8 mouse cellular contexts compared by ENCODE assay signal in the genomic region with DNA sequence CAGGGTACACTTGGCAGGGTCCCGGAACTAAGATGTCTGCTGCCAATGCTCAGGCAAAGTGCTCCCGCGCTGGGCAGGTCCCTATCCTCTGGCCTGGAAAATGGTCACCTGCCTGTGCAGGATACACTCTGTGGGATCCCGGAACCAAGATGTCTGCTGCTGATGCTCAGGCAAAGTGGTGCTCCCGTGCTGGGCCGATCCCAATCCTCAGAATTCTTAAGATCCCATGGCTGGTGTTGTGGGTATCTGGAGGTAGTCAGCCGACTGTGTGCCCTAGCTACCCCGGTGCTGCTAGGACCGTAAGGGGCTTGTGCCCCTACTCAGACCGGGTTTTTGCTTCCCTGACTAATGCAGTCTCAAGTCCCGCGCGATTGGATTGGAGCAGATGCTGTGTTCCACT.
DNase-seq lines count a peak whose midpoint lies in the region; TF ChIP-seq lines count a peak whose summit lies in the region.
"Not testable (repeated sequence)": the region's sequence is repeated elsewhere in the genome, so short reads cannot be mapped to it uniquely, and the experiment has no call there.

No protein-coding gene starts in this region.

- peak overlapping the region; percentile 73 for H3K4me3 ChIP-seq in E14TG2a.4 (replicated peaks; ENCODE audit: low read length)
- H3K4me3 ChIP-seq in ES-Bruce4 (ENCODE audit: low read depth, low read length): peak overlapping the region; percentile 69
- H3K4me3 ChIP-seq in ES-E14 (ENCODE audit: insufficient read depth in 1 of 2, low read depth in 1 of 2, low read length in 2 of 2, poor library complexity in 1 of 2, severe bottlenecking in 1 of 2): peak overlapping the region; percentile 59 to 62
- peak overlapping the region; percentile 45 for H3K4me3 ChIP-seq in testis, adult 2 months (ENCODE audit: control insufficient read depth, low read depth, low read length)

- TF ChIP-seq CTCF in E14TG2a.4 (conservative IDR thresholded peaks at IDR 0.05; ENCODE audit: low read length); ES-Bruce4 (IDR thresholded peaks at IDR 0.05; ENCODE audit: low read depth, low read length); testis, adult 2 months (IDR thresholded peaks at IDR 0.05; ENCODE audit: control insufficient read depth, insufficient read depth, insufficient replicate concordance, low read depth, low read length): not testable (repeated sequence)

- H3K9ac ChIP-seq in ES-Bruce4 (ENCODE audit: low read depth, poor library complexity, severe bottlenecking): not testable (repeated sequence)
- H3K9ac ChIP-seq in ES-E14 (ENCODE audit: insufficient read depth, low read depth, low read length, poor library complexity, severe bottlenecking): peak overlapping the region; percentile 59

- not testable (repeated sequence) for H3K36me3 ChIP-seq in E14TG2a.4 (ENCODE audit: insufficient read depth, low read length); ES-Bruce4 (ENCODE audit: control insufficient read depth, insufficient read depth, low read length, poor library complexity, severe bottlenecking); ES-E14 (ENCODE audit: control insufficient read depth, insufficient read depth, low read length, poor library complexity, severe bottlenecking); testis, adult 2 months (ENCODE audit: control insufficient read depth, insufficient read depth, low read length)

- not testable (repeated sequence) for H3K27ac ChIP-seq in ES-Bruce4 (ENCODE audit: insufficient read depth, low read length); ES-E14 (ENCODE audit: insufficient read depth, low read depth, low read length, poor library complexity, severe bottlenecking); testis, adult 2 months (ENCODE audit: control insufficient read depth, insufficient read depth, low read depth, low read length)

- TF ChIP-seq POLR2A in ES-Bruce4 (IDR thresholded peaks at IDR 0.05; ENCODE audit: insufficient read depth, low read length); testis, adult 2 months (IDR thresholded peaks at IDR 0.05; ENCODE audit: control insufficient read depth, low read depth, low read length): not testable (repeated sequence)

- not testable (repeated sequence) for H3K9me3 ChIP-seq in E14TG2a.4 (ENCODE audit: low read length); ES-Bruce4 (replicated peaks; ENCODE audit: control insufficient read depth, insufficient read depth, low read length, poor library complexity, severe bottlenecking); ES-E14 (ENCODE audit: control insufficient read depth, insufficient read depth, low read depth, low read length)

- in situ Hi-C loops in ES-E14 (cut with MboI; ENCODE audit: low sequenced_read_pairs in 2 of 2, unreplicated experiment in 2 of 2): not testable (repeated sequence)

- not testable (repeated sequence) for TF ChIP-seq EP300 in ES-Bruce4 (IDR thresholded peaks at IDR 0.05; ENCODE audit: insufficient read depth, low read depth, low read length)

- H3K27me3 ChIP-seq in E14TG2a.4 (ENCODE audit: insufficient read depth, low read length); ES-Bruce4 (ENCODE audit: control insufficient read depth, insufficient read depth, low read length, poor library complexity, severe bottlenecking); testis, adult 2 months (ENCODE audit: control insufficient read depth, insufficient read depth, low read length): not testable (repeated sequence)

- not testable (repeated sequence) for H3K4me1 ChIP-seq in E14TG2a.4 (replicated peaks; ENCODE audit: low read depth, low read length); ES-Bruce4 (ENCODE audit: control insufficient read depth, insufficient read depth, low read length); ES-E14 (ENCODE audit: control insufficient read depth in 2 of 2, insufficient read depth in 2 of 2, low read length in 2 of 2, poor library complexity in 1 of 2); testis, adult 2 months (ENCODE audit: control insufficient read depth, insufficient read depth, low read length)

- DNase-seq in ES-CJ7 (ENCODE audit: low read depth, low spot score): peak; percentile 55
- peak; percentile 13 for DNase-seq in ES-E14 (ENCODE audit: low read depth, low spot score)
- DNase-seq in R1 (ENCODE audit: low read depth, low spot score): peak; percentile 37
- DNase-seq in WW6 (ENCODE audit: low read depth, low spot score): peak; percentile 16
- peak; percentile 63 for DNase-seq in ZHBTc4 (ENCODE audit: low read depth, low spot score)

TF ChIP-seq in ES-E14, 5 proteins besides CTCF, POLR2A, EP300 and RAD21:
- 0 out of 2 replicates have a peak, but pooled peaks have one; percentile 47 for TF ChIP-seq CHD2 (IDR thresholded peaks at IDR 0.05; ENCODE audit: low read depth, low read length)
TF ChIP-seq in ES-E14: peak in this region for 1; not testable (repeated sequence) for 4.

Comparison
In these comparisons a context has a peak if more than half of its experiments do, and no peak if none do; other contexts are left out.
1. DNase-seq: peak in every context shown above with its lines; median percentile 63 in ZHBTc4; 55 in ES-CJ7; 37 in R1; 16 in WW6; 13 in ES-E14.